Mouse (Mus musculus) bone marrow, adult 2 months (tissue): Measurements from ENCODE around the gene Tmem91.

ENCODE experiments used
- CTCF ChIP-seq: fragments of 200-500 bp; IDR thresholded peaks from 2 replicates; pipeline ENCODE4 v1.5.1; 2011; ENCODE audit warnings: low read length, control low read depth; ENCODE audit not compliant: control insufficient read depth, insufficient read depth
- POLR2A ChIP-seq: fragments of 200-500 bp; IDR thresholded peaks from 2 replicates; pipeline ENCODE4 v1.6.1; 2011; ENCODE audit warnings: low read depth, mild to moderate bottlenecking, control low read depth, low read length, borderline replicate concordance; ENCODE audit not compliant: control insufficient read depth

GRCm38 (mm10) chr7:25649839-25650238 lies 25.1 kb downstream of the Tmem91 start:
- no peak for TF ChIP-seq CTCF
- no peak for TF ChIP-seq POLR2A
